15 mouse cellular contexts compared by ENCODE assay signal in the genomic region with DNA sequence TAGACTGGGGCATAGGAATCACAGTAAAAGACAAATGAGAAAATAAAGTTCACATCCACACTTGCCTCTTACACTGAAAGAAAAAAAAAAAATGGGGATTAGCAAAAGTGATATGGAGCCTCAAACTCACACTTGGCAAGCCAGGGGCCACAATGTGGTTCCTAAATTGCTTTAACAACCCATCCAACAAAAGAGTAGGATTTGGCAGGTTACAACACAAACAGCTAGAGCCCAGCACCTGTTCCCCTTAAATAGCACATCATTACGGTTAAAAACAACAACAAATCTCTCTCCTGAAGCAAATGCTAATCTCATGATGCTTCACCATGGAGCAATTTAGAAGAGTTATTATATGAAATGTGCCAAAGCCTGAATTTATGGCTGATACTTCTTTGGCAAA. TPM values are rescaled to one million over a fixed set of nuclear protein-coding genes. Genes with fewer than 3 reads are reported as not detected.
DNase-seq lines count a peak whose midpoint lies in the region; ATAC-seq and TF ChIP-seq lines count a peak whose summit lies in the region.
"Had no signal": no experiment of that assay in that cellular context is flagged by ENCODE, and none has a peak within 500 bp of the region (broad histone marks: within the 10 kb centered on the region; RNA-seq: fewer than 3 reads in every experiment).

No protein-coding gene starts in this region.

- no peaks in the 10 kb centered on the region for H3K27me3 ChIP-seq in heart, embryonic 16.5 days (ENCODE audit: control insufficient read depth, insufficient read depth, low read length)
- no peaks in the 10 kb centered on the region for H3K27me3 ChIP-seq in lung, embryonic 15.5 days
- no peaks in the 10 kb centered on the region for H3K27me3 ChIP-seq in cerebellum, adult 2 months (ENCODE audit: control insufficient read depth, insufficient read depth, low read length)
- H3K27me3 ChIP-seq: embryonic facial prominence, embryonic 12.5 days; liver, embryonic 13.5 days had no signal

- peaks cover 20% of the 10 kb centered on the region for H3K4me1 ChIP-seq in heart, embryonic 16.5 days (ENCODE audit: control insufficient read depth, insufficient read depth, low read length)
- H3K4me1 ChIP-seq in lung, embryonic 15.5 days = peaks cover 24% of the 10 kb centered on the region
- H3K4me1 ChIP-seq in cerebellum, adult 2 months (ENCODE audit: control insufficient read depth, insufficient read depth, low read length) = peaks cover 8% of the 10 kb centered on the region; the same call in 1 of the 2 replicates

- no peak for ATAC-seq in heart, embryonic 16.5 days (replicated peaks; ENCODE audit: extremely low read depth, insufficient read depth, low FRiP score)
- no peak for ATAC-seq in lung, embryonic 15.5 days (ENCODE audit: borderline replicate concordance, extremely low read depth, low FRiP score, low TSS enrichment)
- ATAC-seq: activated CD4-positive, CD25-positive, alpha-beta regulatory T cell, adult 4 months had no signal

- no peak overlapping the region for H3K4me3 ChIP-seq in heart, embryonic 16.5 days (ENCODE audit: low read length)
- H3K4me3 ChIP-seq in lung, embryonic 15.5 days = peak overlapping the region; percentile 91; the same call in 1 of the 2 replicates
- H3K4me3 ChIP-seq in cerebellum, adult 2 months (replicated peaks; ENCODE audit: insufficient read depth, low read depth, low read length) = no peak overlapping the region
- H3K4me3 ChIP-seq: embryonic facial prominence, embryonic 12.5 days; liver, embryonic 13.5 days had no signal

- H3K9me3 ChIP-seq in heart, embryonic 16.5 days (replicated peaks; ENCODE audit: control insufficient read depth, low read length) = no peaks in the 10 kb centered on the region
- H3K9me3 ChIP-seq in lung, embryonic 15.5 days = no peaks in the 10 kb centered on the region
- H3K9me3 ChIP-seq: embryonic facial prominence, embryonic 12.5 days; liver, embryonic 13.5 days had no signal

- no peak for DNase-seq in heart, postnatal 25 days (ENCODE audit: low spot score)
- no peak for DNase-seq in lung, postnatal 10 days
- peak; percentile 65 to 89 for DNase-seq in cerebellum, adult 2 months
- peak; percentile 58 to 60 for DNase-seq in cerebellum, postnatal 36 days
- no peak for DNase-seq in urinary bladder, postnatal 10 days (ENCODE audit: low spot score)
- DNase-seq: adrenal gland, postnatal 36 days; heart, adult 11 months; kidney, adult 2 months; left cerebral cortex, postnatal 4 days; liver, embryonic 13.5 days had no signal

- no peaks in the 10 kb centered on the region for H3K36me3 ChIP-seq in heart, embryonic 16.5 days (ENCODE audit: control insufficient read depth, insufficient read depth)
- H3K36me3 ChIP-seq in lung, embryonic 15.5 days = no peaks in the 10 kb centered on the region
- H3K36me3 ChIP-seq: embryonic facial prominence, embryonic 12.5 days; liver, embryonic 13.5 days had no signal

- no peak overlapping the region for H3K9ac ChIP-seq in heart, embryonic 16.5 days (ENCODE audit: low read length)
- H3K9ac ChIP-seq in lung, embryonic 15.5 days = no peak overlapping the region
- H3K9ac ChIP-seq: embryonic facial prominence, embryonic 12.5 days; hindbrain, embryonic 14.5 days; liver, embryonic 13.5 days had no signal

- no peak overlapping the region for H3K27ac ChIP-seq in heart, embryonic 16.5 days (ENCODE audit: low read length)
- H3K27ac ChIP-seq in lung, embryonic 15.5 days = no peak overlapping the region
- H3K27ac ChIP-seq in cerebellum, adult 2 months (ENCODE audit: insufficient read depth, low read length) = 0 out of 2 replicates have a peak overlapping the region, but pooled peaks have one; percentile 15
- H3K27ac ChIP-seq: embryonic facial prominence, embryonic 12.5 days; hindbrain, embryonic 14.5 days; liver, embryonic 13.5 days had no signal

- TF ChIP-seq CTCF in cerebellum, adult 2 months (IDR thresholded peaks at IDR 0.05; ENCODE audit: borderline replicate concordance, insufficient read depth, low read depth, low read length) = no peak

- TF ChIP-seq POLR2A in cerebellum, adult 2 months (IDR thresholded peaks at IDR 0.05; ENCODE audit: borderline replicate concordance, insufficient read depth, low read length) = no peak

- WGBS in heart, embryonic 16.5 days = 69% methylated on average over 1 of the region's 1 CpGs
- WGBS in lung, embryonic 15.5 days = 35% methylated on average over 1 of the region's 1 CpGs
- 6% methylated on average over 1 of the region's 1 CpGs for WGBS in cerebellum, adult 2 months

- peak overlapping the region; percentile 1; the same call in 1 of the 2 replicates for H3K4me2 ChIP-seq in heart, embryonic 16.5 days (ENCODE audit: low read depth, low read length)
- H3K4me2 ChIP-seq in lung, embryonic 15.5 days = peak overlapping the region; percentile 65; the same call in 1 of the 2 replicates
- H3K4me2 ChIP-seq: embryonic facial prominence, embryonic 12.5 days had no signal

- intact Hi-C loops in heart, postnatal 25 days (cut with DNase I) = loop anchor here (5.0 kb wide), 2 partner anchors 88 to 203 kb away; no protein-coding TSS in a partner anchor

RNA-seq across cellular contexts. Expression of a gene that starts 2.5 kb away (rescaled TPM):
- polyA plus RNA-seq in heart, embryonic 16.5 days (2015; fragmentation: Nextera tagmentation; extraction: Ambion mirVana) = 12.8 and 14.8 TPM in 2 replicates
- total RNA-seq in heart, postnatal 25 days (2021) = 10 to 100 TPM; 35.1 to 38.0 TPM
- 22.1 and 28.7 TPM in 2 replicates for polyA plus RNA-seq in lung, embryonic 15.5 days (2015; fragmentation: Nextera tagmentation; extraction: Ambion mirVana)
- polyA plus RNA-seq in cerebellum, adult 2 months (2012; rRNA removed) = 29.8 and 32.2 TPM in 2 replicates

RNA-seq across cellular contexts. Expression of a gene that starts 3.0 kb away (rescaled TPM):
- polyA plus RNA-seq in heart, embryonic 16.5 days (2015; fragmentation: Nextera tagmentation; extraction: Ambion mirVana) = 54.1 and 54.6 TPM in 2 replicates
- 10 to 100 TPM; 20.0 to 24.2 TPM for total RNA-seq in heart, postnatal 25 days (2021)
- 53.9 and 59.9 TPM in 2 replicates for polyA plus RNA-seq in lung, embryonic 15.5 days (2015; fragmentation: Nextera tagmentation; extraction: Ambion mirVana)
- 59.7 and 63.4 TPM in 2 replicates for polyA plus RNA-seq in cerebellum, adult 2 months (2012; rRNA removed)

Comparison
In these comparisons a context has a peak if more than half of its experiments do, and no peak if none do; other contexts are left out.
1. DNase-seq: peak in cerebellum, adult 2 months (2 of 2) and cerebellum, postnatal 36 days (2 of 2); none in heart, postnatal 25 days (single experiment), lung, postnatal 10 days (single experiment) and urinary bladder, postnatal 10 days (single experiment).